Mouse (Mus musculus) right cerebral cortex, adult 18-20 months (tissue): ENCODE measurements around the gene Rab33a.
A peak's percentile ranks its signal among the peaks of the same experiment; 100 is the strongest.

Source experiments
- DNase-seq: peaks from one replicate; pipeline ENCODE4 v3.0.0; 2022; ENCODE audit warnings: mixed read lengths

Rab33a gene

GRCm38 (mm10) chrX:48518808-48519548 is at the start of gene Rab33a:
Gene Rab33a, plus strand, starts transcription at chrX:48519285.
- peak; percentile 69 for DNase-seq

- no peak for DNase-seq
Observed at GRCm38 (mm10) chrX:48481095-48481494, 38.0 kb upstream of the Rab33a start.

GRCm38 (mm10) chrX:48481687-48482086 is 37.4 kb upstream of the Rab33a start:
- DNase-seq, result no peak

GRCm38 (mm10) chrX:48493763-48494162 is 25.3 kb upstream of the Rab33a start:
- no peak for DNase-seq

- peak; percentile 93 for DNase-seq
Observed at GRCm38 (mm10) chrX:48513166-48513807, 5.8 kb upstream of the Rab33a start, which contains the start of gene Aifm1. Gene Aifm1, minus strand, starts transcription at chrX:48513563.

GRCm38 (mm10) chrX:48513824-48514223 is 5.3 kb upstream of the Rab33a start:
- DNase-seq, result no peak

GRCm38 (mm10) chrX:48518211-48518807 is 776 bp upstream of the Rab33a start:
- peak; percentile 35 for DNase-seq

GRCm38 (mm10) chrX:48519549-48520085 is 532 bp downstream of the Rab33a start:
- DNase-seq, result peak; percentile 4

GRCm38 (mm10) chrX:48521651-48522050 is 2.6 kb downstream of the Rab33a start:
- no peak for DNase-seq

- no peak for DNase-seq
Observed at GRCm38 (mm10) chrX:48523512-48523911, 4.4 kb downstream of the Rab33a start.

GRCm38 (mm10) chrX:48525332-48525731 is 6.2 kb downstream of the Rab33a start:
- no peak for DNase-seq

- DNase-seq, result peak; percentile 70
Observed at GRCm38 (mm10) chrX:48525866-48526265, 6.8 kb downstream of the Rab33a start.

GRCm38 (mm10) chrX:48526435-48526834 is 7.3 kb downstream of the Rab33a start:
- no peak for DNase-seq

- peak; percentile 66 for DNase-seq
Observed at GRCm38 (mm10) chrX:48532175-48532574, 13.1 kb downstream of the Rab33a start.
